Mouse (Mus musculus): ENCODE measurements around the gene Rbm42.

DNA sequence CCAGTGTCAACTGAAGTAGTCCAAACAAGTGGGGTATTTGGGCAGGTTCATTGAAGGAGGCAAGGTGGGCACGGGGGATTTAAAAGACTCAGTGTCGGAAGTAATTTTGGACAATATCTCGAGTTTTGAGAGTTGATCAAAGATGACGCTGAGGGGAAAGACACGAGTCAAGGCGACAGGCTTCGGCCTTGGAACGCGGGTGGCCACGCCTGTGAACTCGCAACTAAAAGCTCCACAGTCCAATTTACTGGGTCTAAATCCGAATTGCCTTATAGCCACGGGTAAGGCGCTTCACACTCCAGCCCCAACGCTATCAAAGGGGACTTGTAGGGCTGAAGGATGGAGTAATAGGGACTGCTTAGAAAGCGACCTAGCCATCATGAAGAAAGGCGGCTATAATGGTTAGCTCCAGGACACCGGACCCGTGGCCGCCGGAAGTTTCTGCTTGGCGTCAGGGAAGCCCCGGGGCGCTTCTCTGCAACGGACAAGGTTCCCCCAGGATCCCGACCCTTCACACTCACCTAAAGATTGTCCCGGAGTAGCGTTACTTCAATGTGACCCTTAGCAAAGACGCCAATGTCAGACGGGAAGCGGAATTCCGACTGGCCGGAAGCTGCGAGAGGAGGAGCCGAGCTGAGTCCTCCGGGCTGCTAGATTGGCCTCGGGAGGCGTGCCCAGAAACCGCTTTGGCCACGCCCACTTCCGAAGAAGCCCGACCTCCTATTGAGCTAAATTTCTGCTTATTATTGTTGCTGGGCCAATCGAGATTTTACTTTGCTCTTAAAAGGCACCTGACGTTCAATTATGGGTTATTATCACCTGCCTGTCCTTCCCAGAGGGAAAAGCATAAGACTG, 24.4 kb downstream of the Rbm42 start, which contains the start of gene Cox6b1:
- peak; percentile 88 for TF ChIP-seq POLR2A (IDR thresholded peaks at IDR 0.05; ENCODE audit: insufficient read depth, low read depth, low read length)
- TF ChIP-seq CTCF (IDR thresholded peaks at IDR 0.05) = no peak
- TF ChIP-seq EP300 (IDR thresholded peaks at IDR 0.05; ENCODE audit: insufficient read depth, low read depth, low read length) = 0 out of 2 replicates have a peak, but pooled peaks have one; percentile 18
